Mouse (Mus musculus) liver (tissue): ENCODE results near the gene Gm8882.
"Not testable (repeated sequence)": the region's sequence is repeated elsewhere in the genome, so short reads cannot be mapped to it uniquely, and the experiment has no call there.

ENCODE experiments used
- DNase-seq: peaks from one replicate; pipeline ENCODE4 v3.0.0-alpha.2; 2020; ENCODE audit warnings: mixed read lengths

Gene Gm8882

DNA sequence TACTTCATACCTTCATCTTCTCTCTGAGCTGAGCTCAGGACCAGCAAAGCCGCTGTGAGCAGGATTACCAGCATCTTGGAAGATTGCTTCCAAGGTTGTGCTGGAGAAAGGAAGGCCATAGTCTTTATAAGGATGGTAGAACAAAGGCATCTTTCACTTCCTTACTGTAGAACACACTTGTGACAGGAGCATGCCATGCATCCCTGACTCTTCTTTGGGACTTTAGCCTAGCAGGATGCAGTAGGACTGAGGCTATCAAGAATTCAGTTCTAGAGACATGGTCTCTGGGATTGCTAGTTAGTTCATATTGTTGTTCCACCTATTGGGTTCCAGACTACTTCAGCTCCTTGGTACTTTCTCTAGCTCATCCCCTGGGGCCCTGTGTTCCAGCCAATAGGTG lies at the start of gene Gm8882:
TSS of gene Gm8882 (minus strand) at position 101 of the 400 bp plus-strand sequence.
- DNase-seq = not testable (repeated sequence)

DNA sequence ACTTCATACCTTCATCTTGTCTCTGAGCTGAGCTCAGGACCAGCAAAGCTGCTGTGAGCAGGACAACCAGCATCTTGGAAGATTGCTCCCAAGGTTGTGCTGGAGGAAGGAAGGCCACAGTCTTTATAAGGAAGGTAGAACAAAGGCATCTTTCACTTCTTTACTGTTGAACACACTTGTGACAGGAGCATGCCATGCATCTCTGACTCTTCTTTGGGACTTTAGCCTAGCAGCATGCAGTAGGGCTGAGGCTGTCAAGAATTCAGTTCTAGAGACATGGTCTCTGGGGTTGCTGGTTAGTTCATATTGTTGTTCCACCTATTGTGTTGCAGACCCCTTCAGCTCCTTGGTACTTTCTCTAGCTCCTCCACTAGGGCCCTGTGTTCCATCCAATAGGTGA lies 49.3 kb downstream of the Gm8882 start, which contains the start of gene Prpmp5:
TSS of gene Prpmp5 (minus strand) at position 101 of the 400 bp plus-strand sequence.
- DNase-seq = not testable (repeated sequence)
